In the genomic region with DNA sequence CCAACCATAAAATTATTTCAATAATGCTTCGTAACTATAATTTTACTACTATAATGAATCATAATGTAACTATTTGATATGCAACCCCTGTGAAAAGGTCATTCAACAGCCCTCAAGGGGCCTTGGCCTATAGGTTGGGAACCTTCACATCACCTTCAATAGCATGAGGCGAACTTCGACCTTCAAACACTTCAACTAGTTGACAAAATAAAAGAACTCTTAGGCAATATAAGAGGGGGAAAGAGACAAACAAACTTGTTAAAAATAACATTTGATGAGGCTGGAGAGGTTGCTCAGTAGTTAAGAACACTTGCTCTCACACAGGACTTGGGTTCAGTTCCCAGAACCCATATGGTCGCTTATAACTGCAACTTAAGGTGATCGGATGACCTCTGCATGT, we compare ENCODE assay signal across 16 mouse cellular contexts.
"Had no signal": no experiment of that assay in that cellular context is flagged by ENCODE, and none has a peak within 500 bp of the region (broad histone marks: within the 10 kb centered on the region; RNA-seq: fewer than 3 reads in every experiment).

No protein-coding gene starts in this region.

- H3K27ac ChIP-seq: neural tube, embryonic 13.5 days; neural tube, embryonic 15.5 days; stomach, embryonic 15.5 days; stomach, postnatal 0 days had no signal

- H3K36me3 ChIP-seq: neural tube, embryonic 13.5 days; neural tube, embryonic 15.5 days; stomach, embryonic 15.5 days had no signal

- H3K4me2 ChIP-seq: neural tube, embryonic 13.5 days; neural tube, embryonic 15.5 days; stomach, embryonic 15.5 days had no signal

- H3K27me3 ChIP-seq: neural tube, embryonic 13.5 days; neural tube, embryonic 15.5 days; stomach, embryonic 15.5 days had no signal

- H3K4me3 ChIP-seq: neural tube, embryonic 13.5 days; neural tube, embryonic 15.5 days; stomach, embryonic 15.5 days had no signal

- H3K9ac ChIP-seq: neural tube, embryonic 13.5 days; neural tube, embryonic 15.5 days; stomach, embryonic 15.5 days had no signal

- DNase-seq: retina, postnatal 1 day; right cerebral cortex, adult 18-20 months; right cerebral cortex, postnatal 14 days; right cerebral cortex, postnatal 25 days; right cerebral cortex, postnatal 4 days; spleen, adult 18-20 months; thymus, adult 18-20 months; thymus, adult 2 months; thymus, postnatal 14 days; thymus, postnatal 25 days; thymus, postnatal 36 days; thymus, postnatal 4 days had no signal

- H3K9me3 ChIP-seq: neural tube, embryonic 13.5 days; neural tube, embryonic 15.5 days; stomach, embryonic 15.5 days had no signal
